In genomic region chr11:97404761-97405190, GRCm38 (mm10) we compare ENCODE assay signal across 8 mouse cellular contexts. TPM values are rescaled to one million over a fixed set of nuclear protein-coding genes. Genes with fewer than 3 reads are reported as not detected.
DNase-seq lines count a peak whose midpoint lies in the region; ATAC-seq and TF ChIP-seq lines count a peak whose summit lies in the region.

No protein-coding gene starts in this region.

- no peak overlapping the region for H3K27ac ChIP-seq in kidney, postnatal 0 days
- no peak overlapping the region for H3K27ac ChIP-seq in heart, embryonic 14.5 days (replicated peaks in 1 of 2; ENCODE audit: control insufficient read depth in 1 of 2, insufficient read depth in 1 of 2, low read depth in 2 of 2, low read length in 2 of 2)
- no peak overlapping the region for H3K27ac ChIP-seq in liver, embryonic 16.5 days (ENCODE audit: low read length)

- no peaks in the 10 kb centered on the region for H3K9me3 ChIP-seq in kidney, postnatal 0 days (replicated peaks; ENCODE audit: low read length)
- H3K9me3 ChIP-seq in heart, embryonic 14.5 days (ENCODE audit: control insufficient read depth, low read length) = no peaks in the 10 kb centered on the region
- H3K9me3 ChIP-seq in liver, embryonic 16.5 days (replicated peaks; ENCODE audit: control insufficient read depth, low read length) = no peaks in the 10 kb centered on the region

- H3K4me3 ChIP-seq in kidney, postnatal 0 days (replicated peaks; ENCODE audit: low read depth, low read length) = peak overlapping the region; percentile 38
- H3K4me3 ChIP-seq in heart, embryonic 14.5 days (ENCODE audit: control insufficient read depth in 1 of 2, insufficient read depth in 1 of 2, low read depth in 1 of 2, low read length in 2 of 2) = peak overlapping the region; percentile 52 to 62
- H3K4me3 ChIP-seq in liver, embryonic 16.5 days (ENCODE audit: low read depth, low read length) = peak overlapping the region; percentile 58

- H3K36me3 ChIP-seq in kidney, postnatal 0 days (ENCODE audit: insufficient read depth, low read length) = no peaks in the 10 kb centered on the region
- H3K36me3 ChIP-seq in heart, embryonic 14.5 days (ENCODE audit: control insufficient read depth, insufficient read depth, low read length) = no peaks in the 10 kb centered on the region
- no peaks in the 10 kb centered on the region for H3K36me3 ChIP-seq in liver, embryonic 16.5 days (ENCODE audit: control insufficient read depth, insufficient read depth)

- peak; percentile 9; the same call in 1 of the 2 replicates for ATAC-seq in kidney, postnatal 0 days (replicated peaks; ENCODE audit: low FRiP score, low read depth)
- no peak for ATAC-seq in heart, embryonic 14.5 days (ENCODE audit: insufficient number of reproducible peaks, insufficient read depth, low FRiP score, low read depth)
- ATAC-seq in liver, embryonic 16.5 days (ENCODE audit: low read depth) = peak; percentile 5; the same call in 1 of the 2 replicates
- no peak for ATAC-seq in frontal cortex, adult (ENCODE audit: low TSS enrichment)

- TF ChIP-seq CTCF in kidney, postnatal 0 days (IDR thresholded peaks at IDR 0.05; ENCODE audit: low read depth) = no peak

- H3K4me2 ChIP-seq in kidney, postnatal 0 days (ENCODE audit: low read length) = peak overlapping the region; percentile 99
- peak overlapping the region; percentile 99 for H3K4me2 ChIP-seq in heart, embryonic 14.5 days (ENCODE audit: low read length)
- peak overlapping the region; percentile 94 for H3K4me2 ChIP-seq in liver, embryonic 16.5 days (ENCODE audit: low read depth, low read length)

- peaks cover 23% of the 10 kb centered on the region for H3K4me1 ChIP-seq in kidney, postnatal 0 days (replicated peaks; ENCODE audit: insufficient read depth, low read length)
- H3K4me1 ChIP-seq in heart, embryonic 14.5 days (ENCODE audit: control insufficient read depth in 2 of 2, insufficient read depth in 2 of 2, low read length in 2 of 2) = peaks cover 39 to 53% of the 10 kb centered on the region in 2 experiments
- H3K4me1 ChIP-seq in liver, embryonic 16.5 days (ENCODE audit: control insufficient read depth, low read depth, low read length) = peaks cover 30% of the 10 kb centered on the region

- peak; percentile 50 for DNase-seq in kidney, postnatal 0 days (ENCODE audit: low spot score)
- no peak for DNase-seq in kidney, adult 8-10 months
- peak; percentile 42 for DNase-seq in MN1 (ENCODE audit: low spot score)
- no peak for DNase-seq in adrenal gland, postnatal 4 days (ENCODE audit: low spot score in 2 of 2)
- no peak for DNase-seq in layer of hippocampus, postnatal 25 days (ENCODE audit: extremely low spot score in 1 of 2, low spot score in 1 of 2)

- H3K27me3 ChIP-seq in kidney, postnatal 0 days (ENCODE audit: insufficient read depth, low read length) = no peaks in the 10 kb centered on the region
- no peaks in the 10 kb centered on the region for H3K27me3 ChIP-seq in heart, embryonic 14.5 days (ENCODE audit: control insufficient read depth, insufficient read depth, low read length)
- peaks cover 23% of the 10 kb centered on the region for H3K27me3 ChIP-seq in liver, embryonic 16.5 days (ENCODE audit: control insufficient read depth, insufficient read depth, low read depth, low read length)

- 1% methylated on average over 11 of the region's 11 CpGs for WGBS in kidney, postnatal 0 days
- 1% methylated on average over 11 of the region's 11 CpGs for WGBS in heart, embryonic 14.5 days
- 4% methylated on average over 11 of the region's 11 CpGs for WGBS in liver, embryonic 16.5 days (ENCODE audit: insufficient replicate concordance)

- H3K9ac ChIP-seq in kidney, postnatal 0 days (ENCODE audit: low read depth, low read length) = peak overlapping the region; percentile 48; the same call in 1 of the 2 replicates
- peak overlapping the region; percentile 71 for H3K9ac ChIP-seq in heart, embryonic 14.5 days (ENCODE audit: low read length)
- H3K9ac ChIP-seq in liver, embryonic 16.5 days (ENCODE audit: low read depth, low read length) = peak overlapping the region; percentile 26

RNA-seq across cellular contexts. Expression of gene Arhgap23, which starts 10.6 kb away (rescaled TPM):
- 5.4 and 5.7 TPM in 2 replicates for polyA plus RNA-seq in kidney, postnatal 0 days (2015; fragmentation: Nextera tagmentation; extraction: Ambion mirVana)
- 7.1 and 8.4 TPM in 2 replicates for polyA plus RNA-seq in heart, embryonic 14.5 days (2014; fragmentation: Nextera tagmentation; extraction: Ambion mirVana)
- polyA plus RNA-seq in liver, embryonic 16.5 days (2015; fragmentation: Nextera tagmentation; extraction: Ambion mirVana) = 4.8 and 5.4 TPM in 2 replicates
- 10 to 100 TPM; 37.9 to 38.6 TPM for total RNA-seq in adrenal gland, postnatal 4 days (2021)
- 10 to 100 TPM; 71.4 to 73.5 TPM for total RNA-seq in layer of hippocampus, postnatal 25 days (2021)

RNA-seq across cellular contexts. Expression of gene Socs7, which starts 42.4 kb away (rescaled TPM):
- 2.4 and 2.6 TPM in 2 replicates for polyA plus RNA-seq in kidney, postnatal 0 days (2015; fragmentation: Nextera tagmentation; extraction: Ambion mirVana)
- 2.2 and 3.6 TPM in 2 replicates for polyA plus RNA-seq in heart, embryonic 14.5 days (2014; fragmentation: Nextera tagmentation; extraction: Ambion mirVana)
- 1.0 and 1.1 TPM in 2 replicates for polyA plus RNA-seq in liver, embryonic 16.5 days (2015; fragmentation: Nextera tagmentation; extraction: Ambion mirVana)
- 10 to 100 TPM; 25.6 to 27.4 TPM for total RNA-seq in adrenal gland, postnatal 4 days (2021)
- 10 to 100 TPM; 79.6 to 80.0 TPM for total RNA-seq in layer of hippocampus, postnatal 25 days (2021)

RNA-seq across cellular contexts. Expression of gene Gpr179, which starts 52.9 kb away (rescaled TPM):
- 0.05 and 0.06 TPM in 2 replicates for polyA plus RNA-seq in kidney, postnatal 0 days (2015; fragmentation: Nextera tagmentation; extraction: Ambion mirVana)
- polyA plus RNA-seq in heart, embryonic 14.5 days (2014; fragmentation: Nextera tagmentation; extraction: Ambion mirVana) = 0.05 TPM in 2 replicates
- polyA plus RNA-seq in liver, embryonic 16.5 days (2015; fragmentation: Nextera tagmentation; extraction: Ambion mirVana) = not detected in 2 replicates
- 10 to 100 TPM; 10.3 to 11.1 TPM for total RNA-seq in adrenal gland, postnatal 4 days (2021)
- total RNA-seq in layer of hippocampus, postnatal 25 days (2021) = under 1 TPM; 0.15 to 0.16 TPM

Comparison
In these comparisons a context has a peak if more than half of its experiments do, and no peak if none do; other contexts are left out.
1. DNase-seq: peak in kidney, postnatal 0 days (single experiment) and MN1 (single experiment); none in kidney, adult 8-10 months (0 of 2), adrenal gland, postnatal 4 days (0 of 2) and layer of hippocampus, postnatal 25 days (0 of 2).
2. ATAC-seq: peak in kidney, postnatal 0 days (single experiment) and liver, embryonic 16.5 days (single experiment); none in heart, embryonic 14.5 days (single experiment) and frontal cortex, adult (single experiment).
3. Peak in every context shown above with its lines, with median percentiles within 50 percentile points of each other: H3K4me2 ChIP-seq, H3K4me3 ChIP-seq and H3K9ac ChIP-seq.